Mouse (Mus musculus) forebrain, postnatal 0 days (tissue): ENCODE measurements around the gene Snn. TPM values are rescaled to one million over a fixed set of nuclear protein-coding genes. Genes with fewer than 3 reads are reported as not detected.

ENCODE experiments used
- ATAC-seq: fragments of 200-750 bp; cut with Nextera tagmentation; 2 replicates; pipeline ENCODE4 v1.8.0; 2017; ENCODE audit warnings: mild to moderate bottlenecking, moderate library complexity
- DNase-seq: peaks from one replicate; pipeline ENCODE4 v3.0.0-alpha.2; 2015
- H3K27ac ChIP-seq: fragments of 300-500 bp; sonication (generic); 2 replicates; pipeline ENCODE4 v1.5.1; 2014; ENCODE audit warnings: low read depth, mild to moderate bottlenecking, antibody characterized with exemption, low read length, moderate library complexity, mixed read lengths
- H3K27me3 ChIP-seq: fragments of 300-500 bp; sonication (generic); 2 replicates; pipeline ENCODE4 v1.6.1; 2014; ENCODE audit warnings: mild to moderate bottlenecking, low read length, mixed read lengths; ENCODE audit not compliant: insufficient read depth
- H3K36me3 ChIP-seq: fragments of 300-500 bp; sonication (generic); 2 replicates; pipeline ENCODE4 v1.6.1; 2014; ENCODE audit warnings: mild to moderate bottlenecking, moderate library complexity; ENCODE audit not compliant: insufficient read depth
- H3K4me1 ChIP-seq: fragments of 300-500 bp; sonication (generic); 2 replicates; pipeline ENCODE4 v1.6.1; 2014; ENCODE audit warnings: antibody characterized with exemption; ENCODE audit not compliant: insufficient read depth
- H3K4me2 ChIP-seq: fragments of 300-500 bp; sonication (generic); 2 replicates; pipeline ENCODE4 v1.6.1; 2014; ENCODE audit warnings: low read depth, mild to moderate bottlenecking, moderate library complexity
- H3K4me3 ChIP-seq: fragments of 300-500 bp; sonication (generic); 2 replicates; pipeline ENCODE4 v1.5.1; 2014; ENCODE audit warnings: low read depth, low read length, mixed read lengths
- H3K9ac ChIP-seq: fragments of 300-500 bp; sonication (generic); 2 replicates; pipeline ENCODE4 v1.6.1; 2014; ENCODE audit warnings: mild to moderate bottlenecking
- H3K9me3 ChIP-seq: fragments of 300-500 bp; sonication (generic); 2 replicates; pipeline ENCODE4 v1.6.1; 2016; ENCODE audit warnings: low read length
- CTCF ChIP-seq: sonication (generic); IDR thresholded peaks from 2 replicates; pipeline ENCODE4 v1.5.1; 2016; ENCODE audit warnings: antibody characterized with exemption, control low read depth, low read depth
- WGBS: fragments of 180-500 bp; shearing (Covaris S2); extraction: QIAGEN DNeasy Blood & Tissue Kit; methylation state at CpG from one replicate; pipeline ENCODE4 v1.1.7; 2014; 5-methylcytosine and 5-hydroxymethylcytosine counted together
- polyA plus RNA-seq: library from polyadenylated mRNA; unstranded; fragments of >200 nt; fragmentation: Nextera tagmentation; extraction: Ambion mirVana; gene quantifications from 2 replicates; pipeline ENCODE4 v1.2.1, GENCODE M21; 2015
- total RNA-seq: library from RNA; depleted of rRNA; stranded (reverse); fragments of >200 nt; gene quantifications from 2 replicates; pipeline ENCODE4 v1.2.3, GENCODE M21; 2014

Snn gene
- total and polyA plus RNA-seq, 2 experiments from 2014 or later = 179 to 324 TPM

DNA sequence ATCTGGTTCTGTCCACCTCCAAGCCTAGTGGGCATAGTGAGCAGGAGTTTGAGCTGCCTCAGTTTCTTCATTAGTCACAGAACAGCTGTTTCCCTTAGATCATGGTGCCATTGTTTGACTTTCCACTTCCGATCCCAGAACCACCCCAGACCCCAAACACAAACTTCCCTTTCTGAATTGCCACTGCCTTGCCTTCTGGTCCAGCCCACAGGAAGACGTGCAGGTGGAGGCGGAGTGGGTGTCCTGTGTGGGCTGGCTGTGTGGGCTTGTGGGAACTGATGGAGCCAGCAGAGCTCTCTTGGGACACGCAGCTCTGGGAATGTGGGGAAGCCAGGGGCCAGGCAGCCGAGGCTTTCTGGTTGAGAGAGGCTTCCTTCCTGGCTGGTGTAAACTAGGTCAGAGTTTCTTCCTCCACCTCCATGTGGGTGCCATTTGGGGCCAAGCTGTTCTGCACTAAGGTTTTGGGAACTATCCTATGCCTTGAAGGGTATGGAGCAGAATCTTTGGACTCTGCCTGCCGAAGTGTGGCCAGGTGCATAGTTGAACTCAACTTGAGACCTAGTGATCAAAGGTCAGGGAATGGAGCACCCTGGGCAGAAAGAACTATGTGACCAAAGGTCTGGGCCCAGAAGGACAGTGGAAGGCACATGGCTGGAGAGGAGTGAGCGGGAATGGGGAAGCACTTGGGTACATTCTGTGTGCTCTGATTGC lies 9.1 kb downstream of the Snn start:
- Histone ChIP-seq H3K27me3 (no peaks in the 10 kb centered on the region), H3K4me1 (peaks cover 40% of the 10 kb centered on the region), H3K4me2 (0 out of 2 replicates have a peak overlapping the region, but pooled peaks have one; percentile 74), H3K36me3 (peaks cover 33% of the 10 kb centered on the region), H3K27ac (no peak overlapping the region), H3K9ac (no peak overlapping the region), H3K4me3 (no peak overlapping the region), H3K9me3 (no peaks in the 10 kb centered on the region)
- WGBS = 79% methylated on average over 7 of the region's 7 CpGs
- TF ChIP-seq CTCF = no peak
- DNase-seq (no peak), ATAC-seq (no peak)

DNA sequence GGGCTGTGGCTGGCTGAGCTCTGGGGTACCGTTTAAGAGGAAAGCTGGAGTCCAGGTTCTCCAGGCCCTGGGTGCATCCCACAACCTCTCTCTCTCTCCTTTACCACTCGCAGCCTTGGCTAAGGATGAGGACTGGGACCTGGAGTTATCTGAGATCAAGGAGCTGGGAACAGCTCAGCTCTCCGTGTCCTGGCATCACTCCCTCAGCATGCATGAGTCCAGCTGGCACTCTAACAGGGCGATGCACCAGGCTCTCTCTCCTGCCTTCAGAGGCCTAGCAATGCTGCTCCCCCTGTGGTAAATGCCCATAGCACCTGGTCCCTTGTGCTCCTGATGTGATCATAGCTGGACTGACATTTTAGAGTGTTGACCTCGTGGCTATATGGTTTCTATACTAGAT lies 10.4 kb downstream of the Snn start:
- WGBS = 58% methylated on average over 5 of the region's 5 CpGs
- no peak overlapping the region for H3K4me3 ChIP-seq
- TF ChIP-seq CTCF = peak; percentile 14; the same call in 1 of the 2 replicates
- H3K27ac ChIP-seq = no peak overlapping the region
- H3K36me3 ChIP-seq = peaks cover 44% of the 10 kb centered on the region
- H3K9me3 ChIP-seq = no peaks in the 10 kb centered on the region
- H3K27me3 ChIP-seq = no peaks in the 10 kb centered on the region
- H3K9ac ChIP-seq = no peak overlapping the region
- peaks cover 31% of the 10 kb centered on the region for H3K4me1 ChIP-seq
- H3K4me2 ChIP-seq = no peak overlapping the region
- ATAC-seq = no peak
- DNase-seq = peak; percentile 42

DNA sequence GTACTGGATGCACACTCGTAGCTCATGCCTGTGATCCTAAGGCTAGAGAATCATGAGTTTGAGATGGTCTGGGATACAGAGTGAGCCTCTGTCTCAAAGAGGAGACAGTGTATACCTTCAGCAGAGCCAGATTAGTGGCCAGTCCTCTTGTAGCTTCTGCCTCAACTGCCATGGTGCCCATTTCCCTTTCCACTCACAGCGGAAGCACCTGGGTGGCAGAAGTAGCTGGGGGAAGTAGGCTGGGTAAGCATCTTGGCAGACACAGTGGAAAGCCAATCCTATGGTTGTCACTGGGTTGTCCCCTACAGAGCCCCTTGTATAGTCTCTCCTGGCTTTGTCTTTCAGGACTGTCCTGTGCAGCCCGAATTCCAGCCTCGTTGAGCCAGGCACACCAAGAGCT lies 11.1 kb downstream of the Snn start:
- 90% methylated on average over 4 of the region's 4 CpGs for WGBS
- H3K9me3 ChIP-seq = no peaks in the 10 kb centered on the region
- DNase-seq (no peak), ATAC-seq (no peak)
- H3K4me3 ChIP-seq = no peak overlapping the region
- H3K27me3 ChIP-seq = no peaks in the 10 kb centered on the region
- no peak overlapping the region for H3K27ac ChIP-seq
- peaks cover 51% of the 10 kb centered on the region for H3K36me3 ChIP-seq
- no peak for TF ChIP-seq CTCF
- peaks cover 31% of the 10 kb centered on the region for H3K4me1 ChIP-seq
- no peak overlapping the region for H3K9ac ChIP-seq
- no peak overlapping the region for H3K4me2 ChIP-seq

DNA sequence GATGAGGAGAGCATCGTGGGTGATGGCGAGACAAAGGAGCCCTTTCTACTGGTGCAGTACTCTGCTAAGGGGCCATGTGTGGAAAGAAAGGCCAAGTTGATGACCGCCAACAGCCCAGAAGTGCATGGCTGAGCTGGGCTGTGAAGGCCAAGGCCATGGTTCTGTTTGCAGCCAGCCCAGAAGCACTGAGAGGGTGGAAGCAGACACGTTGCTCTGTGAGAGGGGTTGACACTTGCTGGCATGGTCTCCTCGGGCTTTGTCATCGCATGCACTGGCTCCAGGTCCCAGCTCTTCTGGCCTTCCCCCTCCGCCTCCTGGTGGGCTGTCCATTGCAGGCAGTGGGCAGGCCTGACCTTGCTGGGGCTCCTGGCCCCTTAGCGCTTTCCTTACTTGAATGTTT lies 11.7 kb downstream of the Snn start:
- no peak overlapping the region for H3K9ac ChIP-seq
- no peaks in the 10 kb centered on the region for H3K27me3 ChIP-seq
- H3K36me3 ChIP-seq = peaks cover 52% of the 10 kb centered on the region
- ATAC-seq (no peak), DNase-seq (no peak)
- no peak overlapping the region for H3K27ac ChIP-seq
- no peak for TF ChIP-seq CTCF
- no peaks in the 10 kb centered on the region for H3K9me3 ChIP-seq
- no peak overlapping the region for H3K4me2 ChIP-seq
- H3K4me3 ChIP-seq = no peak overlapping the region
- peaks cover 30% of the 10 kb centered on the region for H3K4me1 ChIP-seq
- 80% methylated on average over 8 of the region's 8 CpGs for WGBS

DNA sequence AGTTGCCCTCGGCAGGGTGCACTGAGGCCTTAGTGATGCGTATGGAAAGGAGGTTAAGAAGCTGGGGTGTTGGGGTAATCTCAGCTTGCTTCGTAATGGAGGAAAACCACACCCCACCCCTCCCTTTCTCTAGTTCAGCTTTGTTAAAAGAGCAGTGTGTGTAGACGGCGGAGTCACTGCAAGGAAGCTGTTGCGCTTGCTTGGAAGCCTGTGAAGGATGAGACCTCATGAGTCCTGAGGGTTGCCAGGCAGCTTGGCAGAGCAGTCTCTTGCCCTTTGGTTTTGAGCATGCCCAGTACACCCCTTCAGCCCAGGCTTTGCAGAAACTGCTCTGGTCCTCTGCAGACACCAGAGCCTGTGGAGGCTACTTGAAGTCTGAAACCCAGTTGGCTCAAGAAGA lies 12.3 kb downstream of the Snn start:
- DNase-seq (no peak), ATAC-seq (no peak)
- Histone ChIP-seq H3K4me1 (peaks cover 24% of the 10 kb centered on the region), H3K9ac (no peak overlapping the region), H3K27me3 (no peaks in the 10 kb centered on the region), H3K27ac (no peak overlapping the region), H3K4me3 (no peak overlapping the region), H3K36me3 (peaks cover 52% of the 10 kb centered on the region), H3K4me2 (no peak overlapping the region), H3K9me3 (no peaks in the 10 kb centered on the region)
- WGBS = 67% methylated on average over 6 of the region's 6 CpGs
- no peak for TF ChIP-seq CTCF

DNA sequence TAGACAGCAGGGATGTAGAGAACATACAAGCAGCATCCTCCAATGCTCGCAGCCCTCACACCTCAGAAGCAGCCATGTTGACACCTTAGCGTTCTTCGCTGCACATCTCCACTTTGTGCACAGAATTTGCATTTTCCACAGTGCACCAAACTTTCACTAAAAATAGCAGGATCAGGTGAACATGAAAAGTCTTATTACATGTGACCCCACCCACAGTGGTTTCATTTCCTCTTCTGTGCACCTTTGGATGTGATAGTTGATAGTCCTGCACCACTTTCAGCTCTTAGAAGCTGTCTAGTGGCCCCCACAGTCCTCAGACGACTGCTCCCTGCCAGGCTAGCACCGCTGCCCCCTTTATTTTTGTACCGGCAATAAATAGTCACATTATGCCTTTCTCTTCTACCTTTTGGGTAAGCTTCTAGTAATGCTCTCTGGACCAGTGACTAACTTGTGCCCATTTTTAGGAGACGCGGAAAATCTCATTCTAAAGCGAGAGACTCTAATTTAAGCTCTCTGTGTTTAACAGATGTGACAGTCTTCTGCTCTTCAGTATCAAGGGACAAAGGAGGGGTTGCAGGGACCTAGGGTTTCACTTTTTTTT lies 17.0 kb downstream of the Snn start:
- Histone ChIP-seq H3K4me2 (no peak overlapping the region), H3K27me3 (no peaks in the 10 kb centered on the region), H3K4me3 (no peak overlapping the region), H3K4me1 (0 out of 2 replicates have a peak, but pooled peaks cover 6% of the 10 kb centered on the region), H3K9ac (no peak overlapping the region), H3K27ac (no peak overlapping the region), H3K9me3 (no peaks in the 10 kb centered on the region), H3K36me3 (peaks cover 62% of the 10 kb centered on the region)
- no peak for ATAC-seq
- 79% methylated on average over 9 of the region's 9 CpGs for WGBS
- no peak for DNase-seq
- TF ChIP-seq CTCF = no peak

DNA sequence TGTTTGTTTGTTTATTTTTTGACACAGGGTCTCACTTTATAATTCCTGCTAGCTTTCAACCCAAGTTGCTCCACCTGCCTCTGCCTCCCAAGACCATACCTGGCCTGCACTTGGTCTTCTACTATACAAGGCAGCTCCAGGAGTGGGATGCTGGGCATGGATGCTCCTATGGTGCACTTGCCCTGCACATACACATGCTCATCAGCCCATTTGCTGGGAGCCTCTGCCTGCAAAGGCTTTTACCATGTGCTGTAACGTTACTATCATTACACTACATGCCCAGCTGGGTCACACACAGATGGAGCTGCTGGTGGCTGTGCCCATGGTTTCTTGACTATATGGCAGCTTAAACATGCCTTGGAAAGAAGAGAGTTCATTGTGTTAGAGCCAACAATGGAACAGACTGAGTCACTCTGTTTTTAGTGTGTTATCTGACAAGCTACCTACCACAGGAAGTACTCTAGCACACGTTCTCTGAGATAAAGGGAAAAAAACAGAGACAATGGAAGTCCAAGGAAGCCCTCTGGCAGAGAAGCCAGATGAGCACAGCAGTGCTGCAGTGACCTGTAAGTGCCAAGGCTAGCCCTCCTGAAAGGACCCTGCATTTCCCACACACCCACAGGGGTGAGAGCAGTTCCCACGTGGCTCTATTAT lies 17.6 kb downstream of the Snn start:
- no peak for ATAC-seq
- Histone ChIP-seq H3K4me3 (no peak overlapping the region), H3K4me2 (no peak overlapping the region), H3K9ac (no peak overlapping the region), H3K4me1 (0 out of 2 replicates have a peak, but pooled peaks cover 4% of the 10 kb centered on the region), H3K27me3 (no peaks in the 10 kb centered on the region), H3K27ac (no peak overlapping the region), H3K36me3 (peaks cover 65% of the 10 kb centered on the region), H3K9me3 (no peaks in the 10 kb centered on the region)
- no peak for TF ChIP-seq CTCF
- WGBS = 60% methylated on average over 3 of the region's 3 CpGs
- DNase-seq = no peak
